Mouse (Mus musculus) hindbrain, embryonic 14.5 days (tissue): ENCODE measurements around the gene Zbtb7a. TPM values are rescaled to one million over a fixed set of nuclear protein-coding genes. Genes with fewer than 3 reads are reported as not detected.

Source experiments
- ATAC-seq: fragments of 200-750 bp; cut with Nextera tagmentation; 2 replicates; pipeline ENCODE4 v1.8.0; 2017; ENCODE audit warnings: moderate number of reproducible peaks, mild to moderate bottlenecking, moderate TSS enrichment, moderate library complexity; ENCODE audit not compliant: low FRiP score
- DNase-seq: peaks from one replicate; pipeline ENCODE4 v3.0.0-alpha.2; 2015; ENCODE audit warnings: low spot score
- H3K27ac ChIP-seq: fragments of 300-500 bp; sonication (generic); 2 replicates; pipeline ENCODE4 v1.5.1; 2014; ENCODE audit warnings: mild to moderate bottlenecking, moderate library complexity
- H3K27me3 ChIP-seq: fragments of 300-500 bp; sonication (generic); 2 replicates; pipeline ENCODE4 v1.6.1; 2014; ENCODE audit warnings: mild to moderate bottlenecking, low read length, mixed read lengths; ENCODE audit not compliant: control insufficient read depth, insufficient read depth
- H3K36me3 ChIP-seq: fragments of 300-500 bp; sonication (generic); replicated peaks from 2 replicates; pipeline ENCODE4 v1.6.1; 2014; ENCODE audit not compliant: control insufficient read depth, insufficient read depth
- H3K4me1 ChIP-seq: fragments of 300-500 bp; sonication (generic); replicated peaks from 2 replicates; pipeline ENCODE4 v1.6.1; 2014; ENCODE audit warnings: antibody characterized with exemption, low read length, mixed read lengths; ENCODE audit not compliant: control insufficient read depth, insufficient read depth
- H3K4me2 ChIP-seq: fragments of 300-500 bp; sonication (generic); replicated peaks from 2 replicates; pipeline ENCODE4 v1.6.1; 2014; ENCODE audit warnings: mild to moderate bottlenecking, moderate library complexity
- H3K4me3 ChIP-seq: fragments of 300-500 bp; sonication (generic); replicated peaks from 2 replicates; pipeline ENCODE4 v1.5.1; 2014; ENCODE audit warnings: mild to moderate bottlenecking, low read length
- H3K9ac ChIP-seq: fragments of 300-500 bp; sonication (generic); 2 replicates; pipeline ENCODE4 v1.6.1; 2014
- H3K9me3 ChIP-seq: fragments of 300-500 bp; sonication (generic); 2 replicates; pipeline ENCODE4 v1.6.1; 2016; ENCODE audit warnings: low read length; ENCODE audit not compliant: control insufficient read depth
- WGBS: fragments of 180-500 bp; shearing (Covaris S2); extraction: QIAGEN DNeasy Blood & Tissue Kit; methylation state at CpG from one replicate; pipeline ENCODE4 v1.1.7; 2014; 5-methylcytosine and 5-hydroxymethylcytosine counted together
- polyA plus RNA-seq: library from polyadenylated mRNA; unstranded; fragments of >200 nt; fragmentation: Nextera tagmentation; extraction: Ambion mirVana; gene quantifications from 2 replicates; pipeline ENCODE4 v1.2.1, GENCODE M21; 2014

Gene Zbtb7a
- polyA plus RNA-seq, 1 experiment from 2014 or later = 12.4 TPM

DNA sequence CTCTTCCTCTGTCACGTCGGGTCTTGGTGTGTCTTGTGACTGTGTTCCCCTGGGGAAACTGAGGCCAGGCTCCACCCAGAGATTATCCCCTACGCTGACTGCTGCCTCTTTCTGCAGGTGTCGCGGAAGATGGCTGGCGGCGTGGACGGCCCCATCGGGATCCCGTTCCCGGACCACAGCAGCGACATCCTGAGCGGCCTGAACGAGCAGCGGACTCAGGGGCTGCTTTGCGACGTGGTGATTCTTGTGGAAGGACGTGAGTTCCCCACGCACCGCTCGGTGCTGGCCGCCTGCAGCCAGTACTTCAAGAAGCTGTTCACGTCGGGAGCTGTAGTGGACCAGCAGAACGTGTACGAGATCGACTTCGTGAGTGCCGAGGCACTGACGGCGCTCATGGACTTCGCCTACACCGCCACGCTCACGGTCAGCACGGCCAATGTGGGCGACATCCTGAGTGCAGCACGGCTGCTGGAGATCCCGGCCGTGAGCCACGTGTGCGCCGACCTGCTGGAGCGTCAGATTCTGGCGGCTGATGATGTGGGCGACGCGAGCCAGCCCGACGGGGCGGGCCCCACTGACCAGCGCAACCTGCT lies 8.9 kb downstream of the Zbtb7a start:
- Histone ChIP-seq H3K9ac (no peak overlapping the region), H3K4me2 (no peak overlapping the region), H3K4me3 (no peak overlapping the region), H3K27me3 (no peaks in the 10 kb centered on the region), H3K9me3 (no peaks in the 10 kb centered on the region), H3K4me1 (peaks cover 21% of the 10 kb centered on the region), H3K36me3 (peaks cover 54% of the 10 kb centered on the region), H3K27ac (no peak overlapping the region)
- no peak for ATAC-seq
- 97% methylated on average over 52 of the region's 52 CpGs for WGBS
- DNase-seq = no peak

DNA sequence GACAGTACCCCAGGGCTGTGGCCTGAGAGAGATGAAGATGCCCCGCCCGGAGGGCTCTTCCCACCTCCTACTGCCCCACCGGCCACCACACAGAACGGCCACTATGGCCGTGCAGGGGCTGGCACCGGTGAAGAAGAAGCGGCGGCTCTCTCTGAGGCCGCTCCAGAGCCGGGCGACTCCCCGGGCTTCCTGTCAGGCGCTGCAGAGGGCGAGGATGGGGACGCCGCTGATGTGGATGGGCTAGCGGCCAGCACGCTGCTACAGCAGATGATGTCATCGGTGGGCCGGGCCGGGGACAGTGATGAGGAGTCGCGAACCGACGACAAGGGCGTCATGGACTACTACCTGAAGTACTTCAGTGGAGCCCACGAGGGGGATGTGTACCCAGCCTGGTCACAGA lies 9.6 kb downstream of the Zbtb7a start:
- H3K4me2 ChIP-seq = no peak overlapping the region
- H3K9ac ChIP-seq = no peak overlapping the region
- DNase-seq (no peak), ATAC-seq (no peak)
- 92% methylated on average over 27 of the region's 27 CpGs for WGBS
- H3K27ac ChIP-seq = no peak overlapping the region
- H3K9me3 ChIP-seq = no peaks in the 10 kb centered on the region
- H3K27me3 ChIP-seq = no peaks in the 10 kb centered on the region
- H3K4me1 ChIP-seq = peaks cover 14% of the 10 kb centered on the region
- no peak overlapping the region for H3K4me3 ChIP-seq
- peaks cover 61% of the 10 kb centered on the region for H3K36me3 ChIP-seq

DNA sequence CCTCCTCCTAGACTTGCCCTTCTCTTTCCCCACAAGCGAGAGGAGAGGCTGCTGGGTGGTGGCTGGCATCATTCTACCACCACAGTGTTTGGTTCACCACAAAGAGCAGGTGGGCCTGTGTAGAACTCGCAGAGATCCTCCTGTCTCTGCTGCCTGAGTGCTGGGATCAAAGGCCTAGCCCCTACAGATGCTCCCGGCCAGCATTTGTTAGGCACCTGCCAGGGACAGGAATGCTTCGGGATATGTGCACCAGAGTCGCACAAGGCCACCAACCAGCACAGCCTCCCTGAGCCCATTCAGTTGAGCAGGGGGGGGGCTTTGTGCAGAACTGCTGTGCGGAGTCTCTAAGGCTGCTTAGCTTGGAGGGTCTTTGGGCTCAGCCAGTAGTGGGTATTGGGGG lies 10.3 kb downstream of the Zbtb7a start:
- Histone ChIP-seq H3K9me3 (no peaks in the 10 kb centered on the region), H3K4me3 (no peak overlapping the region), H3K36me3 (peaks cover 66% of the 10 kb centered on the region), H3K4me1 (peaks cover 8% of the 10 kb centered on the region), H3K4me2 (no peak overlapping the region), H3K27ac (no peak overlapping the region), H3K9ac (no peak overlapping the region), H3K27me3 (no peaks in the 10 kb centered on the region)
- WGBS = 94% methylated on average over 6 of the region's 6 CpGs
- DNase-seq (no peak), ATAC-seq (no peak)

DNA sequence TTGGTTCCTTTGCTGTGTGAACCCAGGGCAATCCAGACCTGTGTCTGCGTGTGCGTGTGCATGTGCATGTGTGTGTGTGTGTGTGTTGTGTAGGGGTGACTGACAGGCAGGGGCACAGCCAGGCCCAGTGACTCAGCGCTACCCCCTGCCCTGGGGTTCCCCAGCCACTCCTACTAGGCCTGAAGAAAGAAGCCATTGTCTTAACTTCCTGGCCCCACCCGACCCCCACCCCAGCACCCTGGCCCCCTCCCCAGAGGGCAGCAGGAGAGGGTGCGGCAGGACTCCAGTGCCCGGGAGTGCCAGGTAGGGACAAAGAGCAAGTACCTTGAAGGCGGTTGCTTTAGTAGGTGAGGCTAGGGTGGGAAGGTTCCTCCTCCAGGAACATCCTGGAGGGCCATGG lies 10.8 kb downstream of the Zbtb7a start:
- H3K27me3 ChIP-seq = no peaks in the 10 kb centered on the region
- ATAC-seq (no peak), DNase-seq (no peak)
- H3K4me2 ChIP-seq = no peak overlapping the region
- H3K9ac ChIP-seq = no peak overlapping the region; the same call in 1 of the 2 replicates
- H3K36me3 ChIP-seq = peaks cover 66% of the 10 kb centered on the region
- H3K9me3 ChIP-seq = no peaks in the 10 kb centered on the region
- H3K4me1 ChIP-seq = peaks cover 4% of the 10 kb centered on the region; the same call in 1 of the 2 replicates
- WGBS = 90% methylated on average over 7 of the region's 7 CpGs
- H3K4me3 ChIP-seq = no peak overlapping the region
- no peak overlapping the region for H3K27ac ChIP-seq

DNA sequence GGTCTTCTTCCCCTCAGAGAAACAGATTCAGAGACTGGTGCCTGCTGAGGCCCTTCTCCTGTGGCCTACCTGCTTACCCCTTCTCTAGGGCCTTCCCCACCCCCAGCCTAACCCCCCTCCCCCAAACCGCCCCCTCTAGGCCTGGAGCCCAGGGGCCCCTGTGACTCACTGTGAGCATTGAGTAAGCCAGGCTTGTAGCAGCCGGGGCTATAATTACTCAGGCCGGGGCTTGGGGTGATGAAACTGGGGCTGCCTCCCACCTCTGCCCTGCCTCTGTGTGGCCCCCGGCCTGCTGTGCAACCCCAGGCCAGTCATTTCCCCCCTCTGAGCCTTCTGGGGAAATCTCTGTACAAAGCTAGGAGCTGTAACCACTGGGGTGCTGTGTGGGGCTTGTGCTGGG lies 11.3 kb downstream of the Zbtb7a start:
- Histone ChIP-seq H3K9ac (no peak overlapping the region; the same call in 1 of the 2 replicates), H3K4me3 (no peak overlapping the region), H3K36me3 (peaks cover 66% of the 10 kb centered on the region), H3K4me2 (no peak overlapping the region), H3K27ac (no peak overlapping the region), H3K9me3 (no peaks in the 10 kb centered on the region), H3K27me3 (no peaks in the 10 kb centered on the region), H3K4me1 (peaks cover 3% of the 10 kb centered on the region; the same call in 1 of the 2 replicates)
- 92% methylated on average over 4 of the region's 4 CpGs for WGBS
- DNase-seq (no peak), ATAC-seq (no peak)

DNA sequence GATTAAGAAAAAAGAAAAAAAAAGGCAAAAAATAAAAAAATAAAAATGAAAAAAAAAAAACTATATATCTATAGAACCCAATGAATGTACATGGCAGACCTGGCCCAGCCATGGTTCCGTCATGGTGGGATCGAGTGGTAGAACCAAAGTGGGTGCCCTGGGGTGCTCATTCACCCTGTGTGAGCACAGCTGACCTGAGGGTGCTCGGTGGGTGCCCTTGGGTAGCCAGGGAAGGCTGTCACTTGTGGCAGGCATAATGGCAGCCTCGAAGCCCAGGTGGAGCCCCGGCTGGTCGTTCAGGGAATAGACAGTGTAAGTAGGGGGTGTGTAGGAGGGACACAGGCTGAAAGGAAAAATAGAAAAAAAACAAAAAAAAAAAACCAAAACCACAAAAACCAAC lies 16.2 kb downstream of the Zbtb7a start:
- no peaks in the 10 kb centered on the region for H3K4me1 ChIP-seq
- H3K4me2 ChIP-seq = no peak overlapping the region
- ATAC-seq = no peak
- peaks cover 81% of the 10 kb centered on the region for H3K36me3 ChIP-seq
- H3K9me3 ChIP-seq = no peaks in the 10 kb centered on the region
- 73% methylated on average over 6 of the region's 6 CpGs for WGBS
- H3K27ac ChIP-seq = no peak overlapping the region
- no peak overlapping the region for H3K9ac ChIP-seq
- no peak for DNase-seq
- no peak overlapping the region for H3K4me3 ChIP-seq
- H3K27me3 ChIP-seq = no peaks in the 10 kb centered on the region

DNA sequence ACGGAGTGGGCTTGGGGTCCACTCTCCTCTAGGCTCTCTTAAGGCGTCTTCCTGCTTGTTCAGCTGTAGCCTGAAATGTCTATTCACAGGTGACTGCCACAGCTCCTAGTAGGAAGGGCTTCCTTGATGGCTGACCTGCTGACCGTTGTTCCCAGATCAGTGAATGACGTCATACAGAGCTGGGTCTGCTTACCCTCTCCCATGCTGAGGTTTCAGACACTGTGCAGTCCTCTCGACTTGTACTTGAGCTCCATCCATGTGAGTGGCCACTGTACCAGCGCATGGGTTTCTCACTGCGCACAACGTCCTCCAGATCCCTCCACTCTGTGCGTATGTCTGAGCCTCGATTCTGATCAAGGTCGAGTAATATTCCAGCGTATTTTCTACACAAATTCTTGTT lies 17.6 kb downstream of the Zbtb7a start:
- Histone ChIP-seq H3K36me3 (peaks cover 81% of the 10 kb centered on the region), H3K27ac (no peak overlapping the region), H3K9ac (no peak overlapping the region), H3K4me2 (no peak overlapping the region), H3K4me1 (no peaks in the 10 kb centered on the region), H3K4me3 (no peak overlapping the region), H3K27me3 (no peaks in the 10 kb centered on the region), H3K9me3 (no peaks in the 10 kb centered on the region)
- DNase-seq (no peak), ATAC-seq (no peak; the same call in 1 of the 2 replicates)
- WGBS = 85% methylated on average over 12 of the region's 12 CpGs

DNA sequence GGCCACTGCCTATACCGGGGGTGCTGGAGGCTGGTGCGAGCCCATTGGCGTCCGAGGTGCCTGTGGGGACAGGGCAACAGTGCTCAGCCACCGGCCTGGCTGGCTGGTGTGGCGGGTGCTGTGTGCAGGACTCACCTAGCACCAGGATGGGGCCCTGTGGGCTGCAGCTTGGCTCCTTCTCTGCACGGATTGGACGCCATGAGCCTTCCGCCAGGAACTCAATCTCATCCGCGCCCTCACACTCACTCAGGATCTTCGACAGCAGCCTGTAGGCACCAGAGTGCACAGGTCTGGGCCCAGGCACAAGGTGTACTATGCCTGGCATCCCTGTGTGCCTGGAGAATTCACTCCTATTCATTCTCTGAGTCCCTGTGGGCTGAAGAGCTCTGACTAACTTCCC lies 19.3 kb downstream of the Zbtb7a start:
- WGBS = 93% methylated on average over 12 of the region's 12 CpGs
- no peak overlapping the region for H3K27ac ChIP-seq
- H3K4me1 ChIP-seq = no peaks in the 10 kb centered on the region
- no peak overlapping the region for H3K9ac ChIP-seq
- no peak overlapping the region for H3K4me3 ChIP-seq
- peaks cover 82% of the 10 kb centered on the region for H3K36me3 ChIP-seq
- ATAC-seq (no peak), DNase-seq (no peak)
- no peaks in the 10 kb centered on the region for H3K27me3 ChIP-seq
- H3K4me2 ChIP-seq = no peak overlapping the region
- no peaks in the 10 kb centered on the region for H3K9me3 ChIP-seq

DNA sequence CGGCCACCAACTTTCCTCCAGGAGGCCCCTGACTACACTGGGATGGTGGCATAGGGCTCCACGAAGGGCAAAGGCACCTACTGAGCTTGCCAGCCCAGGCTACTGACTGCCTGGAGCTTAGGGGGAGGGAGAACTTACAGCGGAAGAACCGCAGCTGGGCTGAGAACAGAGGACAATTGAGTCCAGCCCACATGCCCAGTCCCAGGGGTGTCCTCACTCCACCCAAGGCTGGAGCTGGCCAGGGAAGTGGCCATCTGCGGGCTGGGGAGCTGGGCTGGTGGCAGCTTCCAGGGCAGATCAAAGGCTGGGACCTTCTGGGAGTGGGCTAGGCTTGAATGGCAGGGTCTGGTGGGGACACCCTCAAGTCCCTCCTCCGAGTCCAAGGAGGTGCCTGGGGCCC lies 19.7 kb downstream of the Zbtb7a start:
- Histone ChIP-seq H3K4me2 (no peak overlapping the region), H3K9me3 (no peaks in the 10 kb centered on the region), H3K9ac (no peak overlapping the region), H3K4me3 (no peak overlapping the region), H3K4me1 (no peaks in the 10 kb centered on the region), H3K36me3 (peaks cover 80% of the 10 kb centered on the region), H3K27me3 (no peaks in the 10 kb centered on the region), H3K27ac (no peak overlapping the region)
- WGBS = 84% methylated on average over 6 of the region's 6 CpGs
- no peak for DNase-seq
- ATAC-seq = no peak
